Mouse (Mus musculus) testis, postnatal 10 days (tissue): ENCODE results near the gene Akna.
A peak's percentile ranks its signal among the peaks of the same experiment; 100 is the strongest.

Experiments
- DNase-seq: peaks from one replicate; pipeline ENCODE4 v3.0.0; 2021; ENCODE audit warnings: low spot score

Gene Akna

DNA sequence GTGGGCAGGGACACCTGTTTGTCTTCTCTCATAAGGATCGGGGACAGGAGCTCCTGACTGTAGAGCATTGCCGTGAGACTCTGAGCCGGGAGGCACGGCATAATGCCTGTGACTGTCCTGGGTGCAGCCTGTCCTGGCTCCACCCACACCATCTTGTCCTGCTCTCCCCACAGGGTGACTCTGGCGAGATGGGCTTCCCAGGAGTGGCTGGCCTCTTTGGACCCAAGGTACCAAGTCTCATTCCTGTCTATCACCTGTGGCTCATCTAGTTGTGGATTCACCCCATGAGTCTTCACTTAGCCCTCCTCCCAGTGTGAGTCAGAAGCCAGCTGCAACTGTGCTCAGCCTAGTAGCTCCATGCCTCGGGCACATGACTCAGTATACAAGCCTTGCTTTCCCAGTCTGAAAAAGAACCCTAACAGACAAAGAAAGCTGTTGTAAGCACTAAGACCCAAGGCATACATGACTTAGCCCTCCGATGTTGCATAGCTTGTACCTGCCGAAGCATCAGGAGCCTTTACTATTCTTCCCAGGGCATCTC lies 79.8 kb downstream of the Akna start:
- no peak for DNase-seq

GRCm38 (mm10) chr4:63319566-63319965 lies 83.6 kb downstream of the Akna start:
- DNase-seq, result peak; percentile 90
